Mouse (Mus musculus) CH12.LX (cell line): ENCODE data around the gene Ppp1r35.

ENCODE experiments used
- CTCF ChIP-seq, 2 experiments: IDR thresholded peaks in 1 of 2; conservative IDR thresholded peaks in 1 of 2; 2 replicates each; pipeline ENCODE4 v1.5.1; 2011 to 2012; ENCODE audit warnings: low read depth in 2 of 2, low read length in 2 of 2, improper control_type of control experiment in 1 of 2, inconsistent platforms in 1 of 2, mild to moderate bottlenecking in 1 of 2, moderate library complexity in 1 of 2
- ELF1 ChIP-seq: IDR thresholded peaks from 2 replicates; pipeline ENCODE4 v1.6.1; 2014; ENCODE audit warnings: low read depth, mild to moderate bottlenecking, inconsistent platforms, low read length, improper control_type of control experiment
- EP300 ChIP-seq: IDR thresholded peaks from 2 replicates; pipeline ENCODE4 v1.6.1; 2011; ENCODE audit warnings: low read length, improper control_type of control experiment
- MYC ChIP-seq: IDR thresholded peaks from 2 replicates; pipeline ENCODE4 v1.6.1; 2011; ENCODE audit warnings: low read depth, mild to moderate bottlenecking, improper control_type of control experiment, low read length
- PAX5 ChIP-seq: IDR thresholded peaks from 2 replicates; pipeline ENCODE4 v1.6.1; 2012; ENCODE audit warnings: low read length, inconsistent platforms, mixed read lengths
- POLR2A ChIP-seq: IDR thresholded peaks from 2 replicates; pipeline ENCODE4 v1.6.1; 2011; ENCODE audit warnings: low read depth, mild to moderate bottlenecking, improper control_type of control experiment, low read length
- POLR2AphosphoS2 ChIP-seq: IDR thresholded peaks from 2 replicates; pipeline ENCODE4 v1.6.1; 2011; ENCODE audit warnings: low read depth, low read length, improper control_type of control experiment
- RAD21 ChIP-seq: IDR thresholded peaks from 2 replicates; pipeline ENCODE4 v1.6.1; 2011; ENCODE audit warnings: low read depth, mild to moderate bottlenecking, low read length, improper control_type of control experiment, moderate library complexity
- SIN3A ChIP-seq: IDR thresholded peaks from 2 replicates; pipeline ENCODE4 v1.6.1; 2012; ENCODE audit warnings: low read length, improper control_type of control experiment, inconsistent platforms
- TBP ChIP-seq: conservative IDR thresholded peaks from 2 replicates; pipeline ENCODE4 v1.6.1; 2011; ENCODE audit warnings: low read depth, low read length, improper control_type of control experiment
- USF1 ChIP-seq: IDR thresholded peaks from 2 replicates; pipeline ENCODE4 v1.6.1; 2014; ENCODE audit warnings: low read depth, mild to moderate bottlenecking, inconsistent platforms, low read length, improper control_type of control experiment

GRCm38 (mm10) chr5:137796606-137797005 lies 18.0 kb downstream of the Ppp1r35 start:
- no peak for TF ChIP-seq SIN3A
- no peak for TF ChIP-seq POLR2A
- no peak for TF ChIP-seq ELF1
- TF ChIP-seq USF1: no peak
- no peak for TF ChIP-seq CTCF (conservative IDR thresholded peaks at IDR 0.05 in 1 of 2, IDR thresholded peaks at IDR 0.05 in 1 of 2; ENCODE audit: low read depth in 2 of 2, low read length in 2 of 2)
- no peak for TF ChIP-seq PAX5
- TF ChIP-seq TBP: no peak
- TF ChIP-seq POLR2AphosphoS2: no peak
- TF ChIP-seq RAD21: no peak
- no peak for TF ChIP-seq MYC
- no peak for TF ChIP-seq EP300
